Mouse (Mus musculus) fibroblast of lung, adult 2 months (primary cell): ENCODE data around the gene Hnrnpa1.
"Not testable (repeated sequence)": the region's sequence is repeated elsewhere in the genome, so short reads cannot be mapped to it uniquely, and the experiment has no call there.

Source experiments
- DNase-seq: peaks from one replicate; pipeline ENCODE4 v3.0.0-alpha.2; 2011; ENCODE audit warnings: low read depth

Gene Hnrnpa1

GRCm38 (mm10) chr15:103272419-103273279 is 32.4 kb downstream of the Hnrnpa1 start, which contains the start of gene Copz1:
Gene Copz1, plus strand, starts transcription at chr15:103272714.
- peak; percentile 100 for DNase-seq

- not testable (repeated sequence) for DNase-seq
These were observed 35.7 kb downstream of the Hnrnpa1 start for GRCm38 (mm10) chr15:103275943-103276342.

- DNase-seq, result no peak
These were observed 37.7 kb downstream of the Hnrnpa1 start for GRCm38 (mm10) chr15:103277949-103278348.

- no peak for DNase-seq
These were observed 39.5 kb downstream of the Hnrnpa1 start for GRCm38 (mm10) chr15:103279750-103280149.

- DNase-seq, result no peak
These were observed 40.7 kb downstream of the Hnrnpa1 start for GRCm38 (mm10) chr15:103280817-103281464.

GRCm38 (mm10) chr15:103281465-103282205 is 41.4 kb downstream of the Hnrnpa1 start:
- no peak for DNase-seq

GRCm38 (mm10) chr15:103284066-103284465 is 43.8 kb downstream of the Hnrnpa1 start:
- no peak for DNase-seq

GRCm38 (mm10) chr15:103284647-103285046 is 44.4 kb downstream of the Hnrnpa1 start:
- no peak for DNase-seq

- peak; percentile 89 for DNase-seq
These were observed 45.7 kb downstream of the Hnrnpa1 start for GRCm38 (mm10) chr15:103285778-103286417.

- DNase-seq, result no peak
These were observed 49.4 kb downstream of the Hnrnpa1 start for GRCm38 (mm10) chr15:103289600-103289999.

- DNase-seq, result no peak
These were observed 50.2 kb downstream of the Hnrnpa1 start for GRCm38 (mm10) chr15:103290417-103290816.

- no peak for DNase-seq
These were observed 50.6 kb downstream of the Hnrnpa1 start for GRCm38 (mm10) chr15:103290843-103291242.

- peak; percentile 89 for DNase-seq
These were observed 52.6 kb downstream of the Hnrnpa1 start for GRCm38 (mm10) chr15:103292673-103293345.

GRCm38 (mm10) chr15:103293375-103293774 is 53.1 kb downstream of the Hnrnpa1 start:
- DNase-seq, result no peak

GRCm38 (mm10) chr15:103294649-103295048 is 54.4 kb downstream of the Hnrnpa1 start:
- no peak for DNase-seq

- no peak for DNase-seq
These were observed 55.6 kb downstream of the Hnrnpa1 start for GRCm38 (mm10) chr15:103295851-103296250.
